26 mouse cellular contexts compared by ENCODE assay signal in the genomic region with DNA sequence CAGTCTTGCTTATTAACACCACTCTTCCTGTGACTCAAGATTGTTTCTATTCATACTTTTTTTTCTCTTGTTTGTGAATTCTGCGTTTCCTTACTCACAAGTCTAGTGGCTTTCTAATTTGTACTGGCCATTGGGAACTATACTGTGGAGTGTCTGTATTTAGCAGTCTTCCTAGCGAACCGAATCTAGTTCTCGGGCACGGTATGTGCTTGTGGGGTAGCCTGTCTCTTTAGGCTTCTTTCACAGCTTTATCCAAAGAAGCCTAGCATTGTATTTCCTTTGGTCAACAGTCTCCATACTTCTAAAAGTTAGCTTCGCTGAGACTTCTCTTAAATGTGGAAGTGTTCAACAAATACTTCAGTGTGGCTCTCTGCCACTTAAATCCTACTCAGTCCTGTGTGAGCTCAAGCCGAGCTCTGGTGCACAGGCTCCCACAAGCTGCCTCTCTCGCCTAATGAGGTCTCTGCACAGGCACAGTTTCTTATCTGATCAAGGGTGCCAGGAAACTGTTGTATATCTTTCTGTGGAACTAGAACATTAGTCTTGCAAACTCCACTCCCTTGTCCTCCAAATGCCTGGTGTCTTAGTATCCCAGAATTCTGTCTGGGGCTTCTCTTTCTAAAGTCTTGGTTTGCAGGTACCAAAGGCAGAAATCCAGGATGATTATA.
DNase-seq lines count a peak whose midpoint lies in the region; ATAC-seq and TF ChIP-seq lines count a peak whose summit lies in the region.
"Had no signal": no experiment of that assay in that cellular context is flagged by ENCODE, and none has a peak within 500 bp of the region (broad histone marks: within the 10 kb centered on the region; RNA-seq: fewer than 3 reads in every experiment).

No protein-coding gene starts in this region.

- H3K4me1 ChIP-seq in kidney, embryonic 14.5 days (ENCODE audit: control insufficient read depth, insufficient read depth, low read length): no peaks in the 10 kb centered on the region
- H3K4me1 ChIP-seq in lung, adult 2 months (ENCODE audit: control insufficient read depth, insufficient read depth, low read length): peaks cover 5% of the 10 kb centered on the region
- H3K4me1 ChIP-seq in heart, embryonic 10.5 days: no peaks in the 10 kb centered on the region
- no peaks in the 10 kb centered on the region for H3K4me1 ChIP-seq in midbrain, embryonic 15.5 days
- H3K4me1 ChIP-seq: embryonic facial prominence, embryonic 12.5 days; forebrain, embryonic 12.5 days; hindbrain, embryonic 15.5 days; limb, embryonic 10.5 days; liver, embryonic 15.5 days; megakaryocyte, embryonic 14.5 days; midbrain, embryonic 13.5 days had no signal

- no peaks in the 10 kb centered on the region for H3K27me3 ChIP-seq in kidney, embryonic 14.5 days (ENCODE audit: control insufficient read depth, insufficient read depth, low read length)
- no peaks in the 10 kb centered on the region for H3K27me3 ChIP-seq in heart, embryonic 10.5 days (ENCODE audit: insufficient read depth, poor library complexity, severe bottlenecking)
- H3K27me3 ChIP-seq in midbrain, embryonic 15.5 days (replicated peaks): no peaks in the 10 kb centered on the region
- H3K27me3 ChIP-seq: embryonic facial prominence, embryonic 12.5 days; forebrain, embryonic 12.5 days; hindbrain, embryonic 15.5 days; liver, embryonic 15.5 days; megakaryocyte, embryonic 14.5 days; midbrain, embryonic 13.5 days had no signal

- no peak overlapping the region for H3K9ac ChIP-seq in kidney, embryonic 14.5 days (ENCODE audit: low read depth, low read length)
- no peak overlapping the region for H3K9ac ChIP-seq in midbrain, embryonic 15.5 days
- H3K9ac ChIP-seq: embryonic facial prominence, embryonic 12.5 days; forebrain, embryonic 12.5 days; hindbrain, embryonic 15.5 days; liver, embryonic 15.5 days; midbrain, embryonic 13.5 days had no signal

- DNase-seq in kidney, postnatal 10 days: peak; percentile 8
- peak; percentile 7 for DNase-seq in lung, adult 2 months
- DNase-seq in lung, postnatal 10 days: peak; percentile 41
- peak; percentile 5 for DNase-seq in yolk sac, embryonic 10.5 days (ENCODE audit: low spot score)
- DNase-seq in heart, embryonic 10.5 days (ENCODE audit: low spot score): no peak
- DNase-seq: adrenal gland, adult 2 months; B cell, adult 2 months; cerebellum, adult 2 months; cerebellum, postnatal 36 days; gastrocnemius, adult 2 months; kidney, adult 9 months; liver; right cerebral cortex, postnatal 14 days; spleen, adult 18-20 months had no signal

- WGBS in kidney, embryonic 14.5 days: 62% methylated on average over 8 of the region's 8 CpGs
- 25% methylated on average over 8 of the region's 8 CpGs for WGBS in lung, adult 2 months
- 58% methylated on average over 8 of the region's 8 CpGs for WGBS in heart, embryonic 10.5 days
- 75% methylated on average over 8 of the region's 8 CpGs for WGBS in midbrain, embryonic 15.5 days

- no peak for TF ChIP-seq CTCF in lung, adult 2 months (IDR thresholded peaks at IDR 0.05; ENCODE audit: insufficient read depth, low read length)

- no peaks in the 10 kb centered on the region for H3K9me3 ChIP-seq in kidney, embryonic 14.5 days (ENCODE audit: control insufficient read depth, low read length)
- no peaks in the 10 kb centered on the region for H3K9me3 ChIP-seq in heart, embryonic 10.5 days
- H3K9me3 ChIP-seq in midbrain, embryonic 15.5 days: no peaks in the 10 kb centered on the region
- H3K9me3 ChIP-seq: embryonic facial prominence, embryonic 12.5 days; forebrain, embryonic 12.5 days; hindbrain, embryonic 15.5 days; limb, embryonic 10.5 days; liver, embryonic 15.5 days; megakaryocyte, embryonic 14.5 days; midbrain, embryonic 13.5 days had no signal

- H3K4me3 ChIP-seq in kidney, embryonic 14.5 days (ENCODE audit: low read length): no peak overlapping the region
- H3K4me3 ChIP-seq in lung, adult 2 months (replicated peaks; ENCODE audit: extremely low read depth, low read depth, low read length): no peak overlapping the region
- H3K4me3 ChIP-seq in heart, embryonic 10.5 days: no peak overlapping the region
- no peak overlapping the region for H3K4me3 ChIP-seq in midbrain, embryonic 15.5 days
- H3K4me3 ChIP-seq: embryonic facial prominence, embryonic 12.5 days; erythroblast, embryonic 14.5 days; forebrain, embryonic 12.5 days; gastrocnemius, adult 2 months; hindbrain, embryonic 15.5 days; limb, embryonic 10.5 days; liver, embryonic 15.5 days; megakaryocyte, embryonic 14.5 days; midbrain, embryonic 13.5 days had no signal

- no peaks in the 10 kb centered on the region for H3K36me3 ChIP-seq in kidney, embryonic 14.5 days (ENCODE audit: control insufficient read depth, insufficient read depth, low read length)
- H3K36me3 ChIP-seq in heart, embryonic 10.5 days: no peaks in the 10 kb centered on the region
- H3K36me3 ChIP-seq in midbrain, embryonic 15.5 days (replicated peaks): no peaks in the 10 kb centered on the region
- H3K36me3 ChIP-seq: embryonic facial prominence, embryonic 12.5 days; forebrain, embryonic 12.5 days; G1E; hindbrain, embryonic 15.5 days; limb, embryonic 10.5 days; liver, embryonic 15.5 days; midbrain, embryonic 13.5 days had no signal

- no peak for ATAC-seq in kidney, embryonic 14.5 days (ENCODE audit: low FRiP score, low TSS enrichment)
- ATAC-seq in midbrain, embryonic 15.5 days (replicated peaks): no peak
- ATAC-seq: midbrain, embryonic 13.5 days had no signal

- no peak overlapping the region for H3K4me2 ChIP-seq in kidney, embryonic 14.5 days (replicated peaks; ENCODE audit: low read depth, low read length)
- H3K4me2 ChIP-seq in midbrain, embryonic 15.5 days: no peak overlapping the region
- H3K4me2 ChIP-seq: embryonic facial prominence, embryonic 12.5 days; forebrain, embryonic 12.5 days; heart, embryonic 11.5 days; hindbrain, embryonic 15.5 days; liver, embryonic 15.5 days; midbrain, embryonic 13.5 days had no signal

- H3K27ac ChIP-seq in kidney, embryonic 14.5 days (ENCODE audit: low read depth, low read length): no peak overlapping the region
- H3K27ac ChIP-seq in heart, embryonic 10.5 days: no peak overlapping the region
- H3K27ac ChIP-seq in midbrain, embryonic 15.5 days: no peak overlapping the region
- H3K27ac ChIP-seq: embryonic facial prominence, embryonic 12.5 days; forebrain, embryonic 12.5 days; gastrocnemius, adult 2 months; hindbrain, embryonic 15.5 days; limb, embryonic 10.5 days; liver, embryonic 15.5 days; midbrain, embryonic 13.5 days had no signal

- no peak for TF ChIP-seq POLR2A in lung, adult 2 months (IDR thresholded peaks at IDR 0.05; ENCODE audit: borderline replicate concordance, extremely low read depth, low read depth, low read length)
